Mouse (Mus musculus) left cerebral cortex, postnatal 10 days (tissue): ENCODE measurements at regions not wholly inside any gene's neighbourhood (a gene's known extent, or its start where the extent isn't known, plus 50 kb on each side); places are given as distances from the start of the nearest gene placed in this dataset.
A peak's percentile ranks its signal among the peaks of the same experiment; 100 is the strongest.

Source experiments
- DNase-seq, 2 experiments: peaks; one replicate each; pipeline ENCODE4 v3.0.0; 2021 to 2022; ENCODE audit warnings: low spot score in 2 of 2, mixed read lengths in 1 of 2; ENCODE audit errors: extremely low spot score in 1 of 2
- intact Hi-C: fragments of 180-260 bp; cut with DNase I; formaldehyde crosslinking; loops from one replicate; pipeline ENCODE4 v1.15.1; 2025

GRCm38 (mm10) chr2:95232135-95232772 is 794.3 kb upstream of the Api5 start:
- DNase-seq, result peak; percentile 49 to 60
- intact Hi-C loops, result loop anchor here (10.0 kb wide), 2 partner anchors 757 to 1083 kb away; partner anchors contain the start of gene Lrrc4c

DNA sequence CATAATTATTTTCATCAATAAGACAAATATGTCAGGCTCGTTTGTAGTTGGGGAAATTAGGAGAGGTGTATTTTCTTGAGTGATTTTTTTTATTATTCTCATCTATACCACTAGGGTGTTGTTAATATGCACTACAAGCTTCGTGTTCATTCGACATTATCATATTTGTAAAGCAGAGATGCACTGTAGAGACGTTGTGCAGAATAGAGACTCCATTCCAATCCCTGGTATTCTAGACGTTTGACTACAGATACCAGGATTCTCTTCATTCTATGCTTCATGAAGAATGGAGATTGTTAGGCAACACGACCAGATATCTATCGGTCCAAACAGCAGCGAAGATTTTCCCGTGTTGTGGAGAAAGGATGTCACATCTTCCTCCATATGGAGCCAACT is 793.8 kb upstream of the Api5 start:
- intact Hi-C loops, result loop anchor here (10.0 kb wide), 2 partner anchors 757 to 1083 kb away; partner anchors contain the start of gene Lrrc4c
- no peak for DNase-seq

DNA sequence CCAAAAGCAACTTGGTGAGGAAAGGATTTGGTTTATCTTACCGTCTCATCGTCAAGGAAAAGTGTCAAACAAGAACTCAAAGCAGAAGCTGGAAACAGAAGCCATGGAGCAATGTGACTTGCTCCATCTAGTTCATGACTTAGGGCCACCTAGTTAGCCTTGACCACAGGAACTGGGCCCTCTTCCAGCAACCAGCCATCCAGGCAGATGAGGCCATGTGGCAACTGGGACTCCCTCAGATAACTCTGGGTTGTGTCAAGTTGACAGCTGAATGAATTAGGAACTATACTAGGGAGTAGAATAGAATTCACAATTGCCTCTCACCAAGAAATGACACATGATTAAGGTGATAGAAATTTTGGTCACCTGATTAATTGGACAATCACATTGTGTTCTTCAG is 791.5 kb upstream of the Api5 start:
- intact Hi-C loops, result loop anchor here (5.0 kb wide), 1 partner anchor 657 kb away; no protein-coding TSS in a partner anchor
- no peak for DNase-seq

DNA sequence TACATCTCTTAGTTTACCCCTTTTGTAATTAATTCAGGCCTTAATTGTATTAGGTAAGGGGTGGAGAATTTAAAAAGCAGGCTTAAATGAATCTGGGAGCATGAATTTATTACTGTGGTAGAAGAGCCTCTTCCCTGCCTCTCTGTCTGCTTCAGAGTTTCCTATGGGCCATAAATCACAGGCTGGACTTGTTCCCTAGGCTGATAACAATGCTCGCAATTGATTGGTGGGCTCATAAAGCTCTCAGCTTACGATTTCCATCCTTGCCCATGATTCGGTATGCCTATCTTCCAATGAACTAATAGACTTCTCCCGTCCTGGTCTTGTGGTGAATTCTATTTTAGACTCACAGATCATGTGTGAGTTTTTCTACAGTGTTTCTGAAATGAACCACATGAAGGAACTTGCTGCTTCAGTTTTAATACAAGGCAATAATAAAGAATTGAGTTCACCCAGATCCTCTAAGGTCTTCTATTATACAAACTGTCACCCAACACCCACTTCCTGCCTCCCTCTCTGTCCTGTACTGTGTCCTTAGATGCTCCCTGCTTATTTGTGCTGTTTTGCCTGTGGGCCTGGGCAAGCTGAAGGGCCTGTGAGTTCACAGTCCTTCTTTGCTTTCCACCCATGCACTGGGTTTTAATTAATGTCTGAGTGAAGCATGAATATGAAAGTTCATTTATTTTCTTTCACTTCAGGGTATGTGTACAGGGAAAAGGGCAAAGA is 772.4 kb upstream of the Api5 start:
- no peak for DNase-seq

More for the DNA sequence above, 772.4 kb upstream of the Api5 start:
- intact Hi-C loops, result no loop called here
